Comparison of ENCODE assay signal across 9 mouse cellular contexts in the genomic region with DNA sequence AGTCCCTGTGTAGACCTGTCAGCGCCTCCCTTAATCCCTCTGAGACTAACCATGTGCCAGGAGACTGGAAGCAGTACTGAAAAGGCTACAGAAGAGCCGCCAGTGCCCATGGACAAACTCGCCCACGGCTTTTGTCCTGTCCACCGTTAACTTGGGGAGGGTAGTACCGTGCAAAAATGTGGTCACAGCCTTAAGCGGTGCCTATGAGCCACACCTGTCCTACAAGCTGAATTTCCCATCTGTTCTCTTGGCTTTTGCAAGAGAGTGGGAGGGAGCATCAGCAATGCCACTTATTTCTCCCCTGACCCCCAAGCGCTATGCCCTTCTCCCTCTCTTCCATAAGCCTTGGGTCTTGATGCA. TPM values are rescaled to one million over a fixed set of nuclear protein-coding genes. Genes with fewer than 3 reads are reported as not detected.
DNase-seq lines count a peak whose midpoint lies in the region; ATAC-seq and TF ChIP-seq lines count a peak whose summit lies in the region.
"Had no signal": no experiment of that assay in that cellular context is flagged by ENCODE, and none has a peak within 500 bp of the region (broad histone marks: within the 10 kb centered on the region; RNA-seq: fewer than 3 reads in every experiment).

No protein-coding gene starts in this region.

- peaks cover 48% of the 10 kb centered on the region for H3K27me3 ChIP-seq in heart, embryonic 15.5 days
- H3K27me3 ChIP-seq in heart, adult 2 months (ENCODE audit: control insufficient read depth, insufficient read depth, low read length), result peaks cover 1% of the 10 kb centered on the region; the same call in 1 of the 2 replicates
- H3K27me3 ChIP-seq in embryonic facial prominence, embryonic 11.5 days (ENCODE audit: control insufficient read depth, insufficient read depth, low read length), result peaks cover 27% of the 10 kb centered on the region
- no peaks in the 10 kb centered on the region for H3K27me3 ChIP-seq in hindbrain, embryonic 14.5 days (ENCODE audit: control insufficient read depth, insufficient read depth, low read length)
- no peaks in the 10 kb centered on the region for H3K27me3 ChIP-seq in midbrain, embryonic 16.5 days (ENCODE audit: control insufficient read depth, insufficient read depth, low read depth, low read length)

- TF ChIP-seq CTCF in heart, adult 2 months (IDR thresholded peaks at IDR 0.05), result no peak

- no peak for TF ChIP-seq EP300 in heart, adult 2 months (IDR thresholded peaks at IDR 0.05; ENCODE audit: insufficient read depth, low read depth, low read length)

- no peak for DNase-seq in heart, adult 2 months
- no peak for DNase-seq in embryonic facial prominence, embryonic 11.5 days (ENCODE audit: low spot score)
- DNase-seq in hindbrain, embryonic 14.5 days (ENCODE audit: low spot score), result no peak
- DNase-seq in urinary bladder, postnatal 14 days (ENCODE audit: low spot score), result no peak
- no peak for DNase-seq in cerebellum, adult 11 months
- no peak for DNase-seq in frontal cortex, postnatal 36 days (ENCODE audit: low spot score in 2 of 2)

- WGBS in heart, embryonic 15.5 days, result 14% methylated on average over 8 of the region's 8 CpGs
- WGBS in heart, adult 2 months, result 24% methylated on average over 8 of the region's 8 CpGs
- 3% methylated on average over 8 of the region's 8 CpGs for WGBS in embryonic facial prominence, embryonic 11.5 days
- WGBS in hindbrain, embryonic 14.5 days, result 12% methylated on average over 8 of the region's 8 CpGs
- WGBS in midbrain, embryonic 16.5 days, result 3% methylated on average over 8 of the region's 8 CpGs

- H3K4me1 ChIP-seq in heart, embryonic 15.5 days (replicated peaks), result peaks cover 36% of the 10 kb centered on the region
- no peaks in the 10 kb centered on the region for H3K4me1 ChIP-seq in heart, adult 2 months (ENCODE audit: control insufficient read depth, insufficient read depth, low read length)
- peaks cover 8% of the 10 kb centered on the region; the same call in 1 of the 2 replicates for H3K4me1 ChIP-seq in embryonic facial prominence, embryonic 11.5 days (ENCODE audit: control insufficient read depth, insufficient read depth, low read length)
- H3K4me1 ChIP-seq in hindbrain, embryonic 14.5 days (replicated peaks; ENCODE audit: control insufficient read depth, insufficient read depth, low read length), result peaks cover 11% of the 10 kb centered on the region
- H3K4me1 ChIP-seq in midbrain, embryonic 16.5 days (ENCODE audit: control insufficient read depth, insufficient read depth, low read length), result peaks cover 21% of the 10 kb centered on the region

- H3K9me3 ChIP-seq in heart, embryonic 15.5 days (replicated peaks), result no peaks in the 10 kb centered on the region
- H3K9me3 ChIP-seq in embryonic facial prominence, embryonic 11.5 days (replicated peaks; ENCODE audit: control insufficient read depth, low read length), result no peaks in the 10 kb centered on the region
- no peaks in the 10 kb centered on the region for H3K9me3 ChIP-seq in hindbrain, embryonic 14.5 days (ENCODE audit: control insufficient read depth, low read length)
- H3K9me3 ChIP-seq in midbrain, embryonic 16.5 days (replicated peaks; ENCODE audit: control insufficient read depth, low read length, poor library complexity, severe bottlenecking), result no peaks in the 10 kb centered on the region

- peak overlapping the region; percentile 72 for H3K9ac ChIP-seq in heart, embryonic 15.5 days
- H3K9ac ChIP-seq in heart, adult 2 months (ENCODE audit: low read depth, low read length), result no peak overlapping the region
- H3K9ac ChIP-seq in embryonic facial prominence, embryonic 11.5 days (replicated peaks; ENCODE audit: low read length), result peak overlapping the region; percentile 62; the same call in 1 of the 2 replicates
- peak overlapping the region; percentile 90 for H3K9ac ChIP-seq in hindbrain, embryonic 14.5 days
- peak overlapping the region; percentile 89 for H3K9ac ChIP-seq in midbrain, embryonic 16.5 days (ENCODE audit: low read depth, low read length)

- peak overlapping the region; percentile 61 for H3K27ac ChIP-seq in heart, embryonic 15.5 days
- no peak overlapping the region for H3K27ac ChIP-seq in heart, adult 2 months
- no peak overlapping the region for H3K27ac ChIP-seq in embryonic facial prominence, embryonic 11.5 days (replicated peaks; ENCODE audit: low read depth, low read length)
- H3K27ac ChIP-seq in hindbrain, embryonic 14.5 days, result peak overlapping the region; percentile 85; the same call in 1 of the 2 replicates
- peak overlapping the region; percentile 88 for H3K27ac ChIP-seq in midbrain, embryonic 16.5 days (ENCODE audit: low read length)

- no peak for TF ChIP-seq POLR2A in heart, adult 2 months (IDR thresholded peaks at IDR 0.05; ENCODE audit: insufficient read depth, low read depth, low read length)

- H3K36me3 ChIP-seq in heart, embryonic 15.5 days, result no peaks in the 10 kb centered on the region
- H3K36me3 ChIP-seq in heart, adult 2 months (ENCODE audit: control insufficient read depth, insufficient read depth, low read length), result no peaks in the 10 kb centered on the region
- no peaks in the 10 kb centered on the region for H3K36me3 ChIP-seq in embryonic facial prominence, embryonic 11.5 days (replicated peaks; ENCODE audit: control insufficient read depth, insufficient read depth, low read depth, low read length)
- H3K36me3 ChIP-seq in hindbrain, embryonic 14.5 days (replicated peaks; ENCODE audit: control insufficient read depth, insufficient read depth), result no peaks in the 10 kb centered on the region
- no peaks in the 10 kb centered on the region for H3K36me3 ChIP-seq in midbrain, embryonic 16.5 days (ENCODE audit: control insufficient read depth, insufficient read depth, low read length)

- H3K4me3 ChIP-seq in heart, embryonic 15.5 days, result peak overlapping the region; percentile 68
- H3K4me3 ChIP-seq in heart, adult 2 months, result no peak overlapping the region; the same call in 1 of the 2 replicates
- H3K4me3 ChIP-seq in embryonic facial prominence, embryonic 11.5 days (ENCODE audit: low read depth, low read length), result peak overlapping the region; percentile 62
- peak overlapping the region; percentile 78 for H3K4me3 ChIP-seq in hindbrain, embryonic 14.5 days (replicated peaks; ENCODE audit: low read length)
- peak overlapping the region; percentile 78 for H3K4me3 ChIP-seq in midbrain, embryonic 16.5 days (ENCODE audit: low read depth, low read length)

- H3K79me2 ChIP-seq in heart, adult 2 months (replicated peaks; ENCODE audit: control insufficient read depth, insufficient read depth, low read length), result no peaks in the 10 kb centered on the region

- H3K4me2 ChIP-seq in heart, embryonic 15.5 days, result peak overlapping the region; percentile 94
- H3K4me2 ChIP-seq in embryonic facial prominence, embryonic 11.5 days (ENCODE audit: low read depth, low read length), result peak overlapping the region; percentile 98
- H3K4me2 ChIP-seq in hindbrain, embryonic 14.5 days (replicated peaks), result peak overlapping the region; percentile 88
- H3K4me2 ChIP-seq in midbrain, embryonic 16.5 days (ENCODE audit: low read length), result peak overlapping the region; percentile 83

- intact Hi-C loops in heart, adult 2 months (cut with DNase I), result no loop called here

- peak; percentile 43; the same call in 1 of the 2 replicates for ATAC-seq in heart, embryonic 15.5 days (replicated peaks; ENCODE audit: insufficient number of reproducible peaks, insufficient read depth, low FRiP score, low read depth)
- 0 out of 2 replicates have a peak, but pooled peaks have one; percentile 1 for ATAC-seq in embryonic facial prominence, embryonic 11.5 days (replicated peaks; ENCODE audit: insufficient number of reproducible peaks, low FRiP score, low TSS enrichment, low read depth)
- peak; percentile 7 for ATAC-seq in hindbrain, embryonic 14.5 days (ENCODE audit: low FRiP score)
- ATAC-seq in midbrain, embryonic 16.5 days, result peak; percentile 6

RNA-seq across cellular contexts. Expression of a gene that starts 0.3 kb away (rescaled TPM):
- 9.6 and 11.7 TPM in 2 replicates for polyA plus RNA-seq in heart, embryonic 15.5 days (2015; fragmentation: Nextera tagmentation; extraction: Ambion mirVana)
- total RNA-seq in heart, adult 2 months (2021), result 1 to 10 TPM; 3.2 to 4.2 TPM
- polyA plus RNA-seq in heart, adult 2 months (2012; rRNA removed), result 6.1 and 7.3 TPM in 2 replicates
- 3.0 and 3.5 TPM in 2 replicates for polyA plus RNA-seq in embryonic facial prominence, embryonic 11.5 days (2014; fragmentation: Nextera tagmentation; extraction: Ambion mirVana)
- polyA plus RNA-seq in hindbrain, embryonic 14.5 days (2014; fragmentation: Nextera tagmentation; extraction: Ambion mirVana), result 40.7 and 45.3 TPM in 2 replicates
- 59.1 and 61.4 TPM in 2 replicates for polyA plus RNA-seq in midbrain, embryonic 16.5 days (2015; fragmentation: Nextera tagmentation; extraction: Ambion mirVana)
- total RNA-seq: liver, adult 2 months had no signal
- polyA plus RNA-seq: liver, adult 2 months had no signal

Comparison
In these comparisons a context has a peak if more than half of its experiments do, and no peak if none do; other contexts are left out.
1. H3K27ac ChIP-seq: peak in heart, embryonic 15.5 days (single experiment), hindbrain, embryonic 14.5 days (single experiment) and midbrain, embryonic 16.5 days (single experiment); none in heart, adult 2 months (single experiment) and embryonic facial prominence, embryonic 11.5 days (single experiment).
2. Peak in every context shown above with its lines, with median percentiles within 50 percentile points of each other: ATAC-seq and H3K4me2 ChIP-seq.